Mouse (Mus musculus) heart, embryonic 11.5 days (tissue): ENCODE data around the gene Ccp110. TPM values are rescaled to one million over a fixed set of nuclear protein-coding genes. Genes with fewer than 3 reads are reported as not detected.

Source experiments
- ATAC-seq: fragments of 200-750 bp; cut with Nextera tagmentation; replicated peaks from 2 replicates; pipeline ENCODE4 v1.8.0; 2017; ENCODE audit warnings: moderate library complexity; ENCODE audit not compliant: insufficient number of reproducible peaks, low FRiP score, low TSS enrichment
- H3K27ac ChIP-seq: fragments of 300-500 bp; sonication (generic); 2 replicates; pipeline ENCODE4 v1.5.1; 2014; ENCODE audit warnings: mild to moderate bottlenecking, low read depth, low read length
- H3K27me3 ChIP-seq: fragments of 300-500 bp; sonication (generic); 2 replicates; pipeline ENCODE4 v1.6.1; 2014; ENCODE audit warnings: mild to moderate bottlenecking, low read length, mixed read lengths; ENCODE audit not compliant: control insufficient read depth, insufficient read depth
- H3K36me3 ChIP-seq: fragments of 300-500 bp; sonication (generic); 2 replicates; pipeline ENCODE4 v1.6.1; 2014; ENCODE audit warnings: mild to moderate bottlenecking, low read length, moderate library complexity, mixed read lengths; ENCODE audit not compliant: control insufficient read depth, insufficient read depth
- H3K4me1 ChIP-seq: fragments of 300-500 bp; sonication (generic); 2 replicates; pipeline ENCODE4 v1.6.1; 2014; ENCODE audit warnings: low read length; ENCODE audit not compliant: control insufficient read depth, insufficient read depth
- H3K4me2 ChIP-seq: fragments of 300-500 bp; sonication (generic); 2 replicates; pipeline ENCODE4 v1.6.1; 2014; ENCODE audit warnings: mild to moderate bottlenecking, moderate library complexity
- H3K4me3 ChIP-seq: fragments of 300-500 bp; sonication (generic); 2 replicates; pipeline ENCODE4 v1.5.1; 2014; ENCODE audit warnings: low read depth, low read length
- H3K9ac ChIP-seq: fragments of 300-500 bp; sonication (generic); 2 replicates; pipeline ENCODE4 v1.6.1; 2014; ENCODE audit warnings: mild to moderate bottlenecking, low read depth, low read length, moderate library complexity
- H3K9me3 ChIP-seq: fragments of 300-500 bp; sonication (generic); replicated peaks from 2 replicates; pipeline ENCODE4 v1.6.1; 2016; ENCODE audit warnings: low read length; ENCODE audit not compliant: control insufficient read depth
- WGBS: fragments of 180-500 bp; shearing (Covaris S2); extraction: QIAGEN DNeasy Blood & Tissue Kit; methylation state at CpG from one replicate; pipeline ENCODE4 v1.1.7; 2014; ENCODE audit not compliant: insufficient replicate concordance; 5-methylcytosine and 5-hydroxymethylcytosine counted together
- polyA plus RNA-seq: library from polyadenylated mRNA; unstranded; fragments of >200 nt; fragmentation: Nextera tagmentation; extraction: Ambion mirVana; gene quantifications from 2 replicates; pipeline ENCODE4 v1.2.1, GENCODE M21; 2014

Ccp110 gene
- polyA plus RNA-seq, 1 experiment from 2014 or later = 4.6 TPM

DNA sequence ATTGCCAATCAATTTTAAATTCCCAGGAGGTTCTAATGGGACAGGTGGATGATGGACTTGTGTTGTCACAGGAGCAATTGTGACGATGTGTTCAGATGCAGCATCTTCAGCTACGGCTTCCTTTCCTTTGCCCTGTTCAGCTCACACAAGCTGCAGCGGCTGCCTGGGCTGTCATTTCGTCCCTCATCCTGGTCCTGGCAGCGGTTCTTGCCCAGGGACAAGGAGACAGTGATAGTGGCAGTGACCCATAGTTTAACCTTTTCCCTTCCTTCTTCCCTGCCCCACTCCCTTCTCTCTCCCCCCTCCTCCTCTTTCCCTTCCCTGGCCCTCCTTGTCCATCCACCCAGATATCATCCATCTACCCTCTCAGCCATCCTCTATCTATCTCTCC lies 54.5 kb downstream of the Ccp110 start:
- H3K27me3 ChIP-seq = no peaks in the 10 kb centered on the region
- 91% methylated on average over 5 of the region's 5 CpGs for WGBS
- H3K4me2 ChIP-seq = no peak overlapping the region
- H3K4me1 ChIP-seq = no peaks in the 10 kb centered on the region
- no peak overlapping the region for H3K27ac ChIP-seq
- no peak overlapping the region for H3K4me3 ChIP-seq
- peaks cover 2% of the 10 kb centered on the region; the same call in 1 of the 2 replicates for H3K36me3 ChIP-seq
- no peak overlapping the region for H3K9ac ChIP-seq
- no peak for ATAC-seq
- H3K9me3 ChIP-seq = no peaks in the 10 kb centered on the region

DNA sequence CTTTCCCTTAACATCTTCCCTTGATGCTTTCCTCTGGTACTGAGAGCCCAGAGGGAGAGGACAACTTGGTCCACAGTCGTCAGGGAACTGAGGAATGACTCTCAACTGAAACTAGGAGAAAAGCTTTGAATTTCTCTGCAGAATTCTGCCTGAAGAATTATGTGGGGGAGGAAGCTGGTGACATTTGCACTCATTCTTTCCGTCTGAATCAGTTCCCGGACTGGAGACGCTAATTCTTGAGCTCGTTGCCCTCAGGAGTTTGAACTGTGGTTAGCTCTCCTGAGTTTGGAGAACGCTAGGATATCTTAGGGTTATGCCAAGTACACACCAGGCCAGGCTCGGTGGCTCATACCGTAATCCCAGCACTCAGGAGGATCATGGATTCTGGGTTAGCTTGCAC lies 56.9 kb downstream of the Ccp110 start:
- Histone ChIP-seq H3K9ac (no peak overlapping the region), H3K27me3 (no peaks in the 10 kb centered on the region), H3K36me3 (no peaks in the 10 kb centered on the region), H3K9me3 (no peaks in the 10 kb centered on the region), H3K27ac (no peak overlapping the region), H3K4me2 (no peak overlapping the region), H3K4me1 (no peaks in the 10 kb centered on the region), H3K4me3 (no peak overlapping the region)
- no peak for ATAC-seq
- WGBS = 53% methylated on average over 8 of the region's 8 CpGs

DNA sequence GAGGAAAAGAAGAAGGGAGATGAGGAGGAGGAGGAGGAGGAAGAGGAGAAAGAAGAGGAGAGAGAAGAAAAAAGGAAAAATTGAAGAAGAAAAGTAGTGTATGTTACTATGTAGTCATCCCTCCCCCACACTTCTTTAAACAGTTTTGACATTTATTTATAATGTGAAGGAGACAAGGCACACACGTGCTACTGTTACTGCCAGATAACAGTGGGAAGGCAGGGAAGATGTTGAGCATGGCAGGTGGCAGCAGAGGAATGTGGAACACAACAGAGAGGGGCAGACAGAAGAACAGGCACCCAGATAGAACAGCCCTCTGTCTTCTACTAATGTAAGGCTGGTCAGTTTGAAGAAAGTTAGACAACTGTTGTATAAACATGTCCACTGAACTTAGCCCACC lies 57.3 kb downstream of the Ccp110 start:
- H3K27ac ChIP-seq = no peak overlapping the region
- no peak overlapping the region for H3K4me3 ChIP-seq
- no peaks in the 10 kb centered on the region for H3K9me3 ChIP-seq
- H3K4me2 ChIP-seq = no peak overlapping the region
- no peaks in the 10 kb centered on the region for H3K4me1 ChIP-seq
- no peaks in the 10 kb centered on the region for H3K27me3 ChIP-seq
- ATAC-seq = no peak
- no peaks in the 10 kb centered on the region for H3K36me3 ChIP-seq
- WGBS = 18% methylated on average over 1 of the region's 1 CpGs
- no peak overlapping the region for H3K9ac ChIP-seq

DNA sequence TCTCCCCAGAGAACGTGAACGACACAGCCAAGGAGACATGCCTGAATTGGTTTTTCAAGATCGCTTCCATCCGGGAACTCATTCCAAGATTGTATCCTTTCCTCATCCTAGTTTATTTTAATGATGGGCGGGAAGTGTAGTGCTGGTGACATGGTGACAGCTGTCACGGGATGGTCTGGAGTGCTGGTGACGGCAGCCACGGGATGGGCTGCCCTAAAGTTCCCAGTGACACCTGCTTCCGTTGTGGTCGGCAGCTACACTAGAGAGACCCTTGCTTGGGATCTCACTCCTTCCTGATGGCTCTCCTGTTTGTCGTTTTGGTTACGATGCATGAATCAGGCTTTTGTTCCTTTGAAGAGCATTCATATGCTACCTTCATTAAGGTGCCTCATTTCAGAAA lies 60.7 kb downstream of the Ccp110 start:
- Histone ChIP-seq H3K4me3 (no peak overlapping the region), H3K27ac (no peak overlapping the region), H3K27me3 (no peaks in the 10 kb centered on the region), H3K9ac (no peak overlapping the region), H3K9me3 (no peaks in the 10 kb centered on the region), H3K4me1 (no peaks in the 10 kb centered on the region), H3K36me3 (no peaks in the 10 kb centered on the region), H3K4me2 (no peak overlapping the region)
- no peak for ATAC-seq
- 69% methylated on average over 12 of the region's 12 CpGs for WGBS

DNA sequence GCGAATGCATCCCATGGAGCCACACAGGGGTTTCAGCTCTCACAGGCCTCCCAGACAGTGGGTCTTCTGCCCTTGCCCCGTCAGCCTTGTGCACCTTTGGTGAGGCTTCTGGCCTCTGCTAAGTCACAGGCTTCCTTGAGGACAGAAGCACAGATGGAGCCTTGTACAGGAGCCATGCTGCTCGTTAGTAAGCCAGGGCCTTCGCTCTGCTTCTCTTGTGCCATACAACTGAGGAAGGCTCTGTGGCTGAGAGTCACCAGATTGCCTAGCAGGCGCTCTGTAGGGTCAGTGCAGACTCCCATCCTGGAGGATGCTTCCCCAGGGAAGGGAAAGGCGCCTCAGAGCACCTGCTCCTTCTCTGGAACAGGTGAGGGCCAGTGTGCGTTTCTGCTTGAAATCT lies 63.6 kb downstream of the Ccp110 start:
- no peak overlapping the region for H3K9ac ChIP-seq
- no peaks in the 10 kb centered on the region for H3K27me3 ChIP-seq
- no peak overlapping the region for H3K4me3 ChIP-seq
- no peak overlapping the region for H3K4me2 ChIP-seq
- H3K27ac ChIP-seq = no peak overlapping the region
- peaks cover 9% of the 10 kb centered on the region; the same call in 1 of the 2 replicates for H3K36me3 ChIP-seq
- H3K4me1 ChIP-seq = no peaks in the 10 kb centered on the region
- H3K9me3 ChIP-seq = no peaks in the 10 kb centered on the region
- WGBS = 89% methylated on average over 7 of the region's 7 CpGs
- no peak for ATAC-seq

DNA sequence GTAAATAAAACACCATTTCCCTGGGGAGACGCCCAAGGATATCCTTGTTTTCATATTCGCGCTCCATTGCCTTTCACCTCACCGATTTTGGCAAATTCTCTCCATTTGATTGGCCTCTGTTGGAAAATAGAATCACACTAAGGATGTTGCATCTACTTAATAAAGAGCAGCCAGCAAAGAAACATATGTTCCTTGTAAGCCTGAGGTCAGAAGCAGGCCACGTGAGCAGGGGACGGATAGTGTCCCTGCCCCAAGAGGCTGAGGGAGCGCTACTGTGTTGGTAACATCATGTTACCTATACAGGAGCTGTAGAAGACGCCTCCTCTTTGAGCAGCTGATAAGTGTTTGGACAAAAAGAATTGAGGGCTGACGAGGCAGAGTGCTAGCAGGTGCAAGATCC lies 64.1 kb downstream of the Ccp110 start:
- Histone ChIP-seq H3K36me3 (peaks cover 10% of the 10 kb centered on the region; the same call in 1 of the 2 replicates), H3K27me3 (no peaks in the 10 kb centered on the region), H3K9me3 (no peaks in the 10 kb centered on the region), H3K27ac (no peak overlapping the region), H3K4me1 (no peaks in the 10 kb centered on the region), H3K9ac (no peak overlapping the region), H3K4me2 (no peak overlapping the region), H3K4me3 (no peak overlapping the region)
- WGBS = 88% methylated on average over 9 of the region's 9 CpGs
- no peak for ATAC-seq

DNA sequence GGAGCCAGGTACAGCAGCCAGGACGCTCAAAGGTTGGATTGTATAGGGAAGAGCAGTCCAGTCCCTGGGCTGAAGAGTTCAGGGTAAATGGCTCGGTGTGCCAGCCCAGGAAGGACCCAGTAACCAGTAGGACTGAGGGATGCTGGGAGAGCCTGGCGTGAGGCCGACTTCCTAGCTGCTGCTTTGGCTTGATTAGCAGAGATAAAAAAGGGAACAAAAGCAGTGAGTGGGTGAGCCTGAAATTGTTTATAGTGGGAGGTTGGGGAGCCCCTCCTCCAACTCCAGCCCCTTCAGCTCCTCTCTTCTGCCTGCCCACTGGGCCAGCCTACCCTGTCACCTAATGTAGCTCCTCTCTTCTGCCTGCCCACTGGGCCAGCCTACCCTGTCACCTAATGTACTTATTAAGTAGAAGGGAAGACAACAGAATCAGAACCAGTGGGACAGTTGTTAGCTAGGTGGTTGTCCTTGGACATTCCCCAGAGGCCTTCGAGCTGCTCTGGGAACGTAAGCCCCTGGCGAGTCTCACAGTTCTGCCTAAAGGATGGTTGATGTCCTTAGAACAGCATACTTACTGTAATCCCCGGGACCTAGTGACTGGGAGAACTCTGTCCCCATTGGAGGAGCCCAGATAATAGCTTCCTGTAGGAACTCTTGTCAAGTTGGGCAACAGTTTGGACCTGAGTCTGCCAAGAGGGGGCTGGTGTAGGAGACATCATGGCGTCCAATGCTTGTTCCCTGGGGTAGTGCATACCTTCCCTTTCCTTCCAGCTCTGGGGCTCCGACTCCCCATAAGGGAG lies 65.4 kb downstream of the Ccp110 start:
- no peak for ATAC-seq
- peaks cover 10% of the 10 kb centered on the region; the same call in 1 of the 2 replicates for H3K36me3 ChIP-seq
- H3K27ac ChIP-seq = no peak overlapping the region

DNA sequence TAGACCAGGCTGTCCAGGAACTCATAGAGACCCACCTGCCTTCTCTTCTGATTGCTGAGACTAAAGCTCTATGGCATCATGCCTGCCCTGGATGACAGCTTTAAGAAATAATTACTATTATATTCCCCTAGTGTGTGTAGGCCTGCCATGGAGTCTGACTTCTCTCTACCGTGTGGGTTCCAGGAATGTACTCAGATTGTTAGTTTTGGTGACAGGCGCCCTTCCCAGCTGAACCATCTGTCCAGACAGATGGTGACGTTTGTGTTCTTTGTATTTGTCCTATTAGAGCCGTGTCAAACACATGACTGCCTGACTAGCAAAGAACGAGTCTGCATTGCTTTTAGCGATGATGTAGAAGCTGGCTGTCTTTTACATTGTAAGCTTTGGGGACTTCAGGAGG lies 66.2 kb downstream of the Ccp110 start:
- H3K36me3 ChIP-seq = peaks cover 10% of the 10 kb centered on the region; the same call in 1 of the 2 replicates
- no peak overlapping the region for H3K4me3 ChIP-seq
- no peak for ATAC-seq
- no peaks in the 10 kb centered on the region for H3K27me3 ChIP-seq
- H3K9me3 ChIP-seq = no peaks in the 10 kb centered on the region
- H3K9ac ChIP-seq = no peak overlapping the region
- H3K4me1 ChIP-seq = no peaks in the 10 kb centered on the region
- H3K27ac ChIP-seq = no peak overlapping the region
- H3K4me2 ChIP-seq = no peak overlapping the region
- WGBS = 83% methylated on average over 6 of the region's 6 CpGs

More for the DNA sequence above, 65.4 kb downstream of the Ccp110 start:
- Histone ChIP-seq H3K4me3 (no peak overlapping the region), H3K9ac (no peak overlapping the region), H3K9me3 (no peaks in the 10 kb centered on the region), H3K4me2 (no peak overlapping the region), H3K4me1 (no peaks in the 10 kb centered on the region), H3K27me3 (no peaks in the 10 kb centered on the region)
- WGBS = 71% methylated on average over 10 of the region's 10 CpGs
